Mouse (Mus musculus) intestine, embryonic 16.5 days (tissue): ENCODE results near the gene Tmed10. TPM values are rescaled to one million over a fixed set of nuclear protein-coding genes. Genes with fewer than 3 reads are reported as not detected.

Experiments used
- ATAC-seq: fragments of 200-750 bp; cut with Nextera tagmentation; 2 replicates; pipeline ENCODE4 v1.8.0; 2017; ENCODE audit warnings: moderate TSS enrichment, moderate library complexity
- H3K27ac ChIP-seq: fragments of 300-500 bp; sonication (generic); 2 replicates; pipeline ENCODE4 v1.5.1; 2014; ENCODE audit warnings: mild to moderate bottlenecking, low read length
- H3K27me3 ChIP-seq: fragments of 300-500 bp; sonication (generic); replicated peaks from 2 replicates; pipeline ENCODE4 v1.6.1; 2014; ENCODE audit warnings: low read length, control low read depth, mixed read lengths; ENCODE audit not compliant: control insufficient read depth, insufficient read depth
- H3K36me3 ChIP-seq: fragments of 300-500 bp; sonication (generic); 2 replicates; pipeline ENCODE4 v1.6.1; 2014; ENCODE audit warnings: low read length, control low read depth; ENCODE audit not compliant: control insufficient read depth, insufficient read depth
- H3K4me1 ChIP-seq: fragments of 300-500 bp; sonication (generic); 2 replicates; pipeline ENCODE4 v1.6.1; 2014; ENCODE audit warnings: low read length, control low read depth, mixed read lengths; ENCODE audit not compliant: control insufficient read depth, insufficient read depth
- H3K4me2 ChIP-seq: fragments of 300-500 bp; sonication (generic); 2 replicates; pipeline ENCODE4 v1.6.1; 2014; ENCODE audit warnings: low read depth, low read length, control low read depth
- H3K4me3 ChIP-seq: fragments of 300-500 bp; sonication (generic); 2 replicates; pipeline ENCODE4 v1.5.1; 2014; ENCODE audit warnings: mild to moderate bottlenecking, low read length
- H3K9ac ChIP-seq: fragments of 300-500 bp; sonication (generic); 2 replicates; pipeline ENCODE4 v1.6.1; 2014; ENCODE audit warnings: low read depth, low read length
- H3K9me3 ChIP-seq: fragments of 300-500 bp; sonication (generic); 2 replicates; pipeline ENCODE4 v1.6.1; 2016; ENCODE audit warnings: low read length, control low read depth; ENCODE audit not compliant: control insufficient read depth
- WGBS: fragments of 180-500 bp; shearing (Covaris S2); extraction: QIAGEN DNeasy Blood & Tissue Kit; methylation state at CpG from one replicate; pipeline ENCODE4 v1.1.7; 2014; 5-methylcytosine and 5-hydroxymethylcytosine counted together
- polyA plus RNA-seq: library from polyadenylated mRNA; unstranded; fragments of >200 nt; fragmentation: Nextera tagmentation; extraction: Ambion mirVana; gene quantifications from 2 replicates; pipeline ENCODE4 v1.2.1, GENCODE M21; 2015

Tmed10 gene
- 346 and 352 TPM in 2 replicates for polyA plus RNA-seq

DNA sequence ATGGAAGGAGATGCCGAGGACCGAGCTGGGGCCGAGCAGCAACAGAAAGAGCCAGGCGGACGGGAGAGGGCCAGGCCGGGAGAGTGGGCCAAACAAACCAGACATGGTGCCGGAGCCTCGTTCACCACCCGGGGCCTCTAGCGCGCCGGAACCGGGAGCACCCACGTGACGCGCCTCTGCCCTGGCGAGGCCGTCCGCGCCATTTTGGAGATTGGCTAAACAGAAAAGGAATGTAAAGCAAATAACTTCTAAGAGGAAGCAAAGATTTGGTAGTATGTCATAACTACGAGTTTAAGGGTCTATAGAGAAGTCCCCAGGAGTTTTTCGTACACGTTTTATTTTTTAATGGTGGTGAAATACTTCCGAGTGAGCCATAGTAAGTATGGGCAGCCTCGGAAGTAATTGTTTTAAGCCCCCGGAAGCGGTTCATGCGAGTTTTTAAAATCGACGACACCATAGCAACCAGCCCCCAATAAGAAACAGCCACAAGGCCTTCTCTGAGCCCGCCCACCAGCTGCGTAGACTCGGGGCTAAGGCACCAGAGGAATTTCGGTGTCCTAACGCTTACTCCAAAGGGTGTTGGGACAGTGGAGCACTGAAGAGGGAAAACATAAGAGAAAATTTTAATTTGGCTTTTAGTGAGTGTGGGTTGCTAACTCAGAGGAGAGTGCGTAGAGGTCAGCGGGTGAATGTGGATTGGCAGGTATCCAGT, at the start of gene Tmed10:
TSS of gene Tmed10 (minus strand) at position 287 of the 712 bp plus-strand sequence.
- ATAC-seq: peak; percentile 96
- H3K4me2 ChIP-seq: peak within 1 kb of the TSS; percentile 61
- H3K36me3 ChIP-seq: no peaks in the 10 kb centered on the region
- no peaks in the 10 kb centered on the region for H3K9me3 ChIP-seq
- peaks cover 13% of the 10 kb centered on the region for H3K4me1 ChIP-seq
- peak within 1 kb of the TSS; percentile 91 for H3K9ac ChIP-seq
- no peaks in the 10 kb centered on the region for H3K27me3 ChIP-seq
- H3K4me3 ChIP-seq: peak within 1 kb of the TSS; percentile 74
- WGBS: under 1% methylated on average over 37 of the region's 37 CpGs
- peak within 1 kb of the TSS; percentile 83 for H3K27ac ChIP-seq

DNA sequence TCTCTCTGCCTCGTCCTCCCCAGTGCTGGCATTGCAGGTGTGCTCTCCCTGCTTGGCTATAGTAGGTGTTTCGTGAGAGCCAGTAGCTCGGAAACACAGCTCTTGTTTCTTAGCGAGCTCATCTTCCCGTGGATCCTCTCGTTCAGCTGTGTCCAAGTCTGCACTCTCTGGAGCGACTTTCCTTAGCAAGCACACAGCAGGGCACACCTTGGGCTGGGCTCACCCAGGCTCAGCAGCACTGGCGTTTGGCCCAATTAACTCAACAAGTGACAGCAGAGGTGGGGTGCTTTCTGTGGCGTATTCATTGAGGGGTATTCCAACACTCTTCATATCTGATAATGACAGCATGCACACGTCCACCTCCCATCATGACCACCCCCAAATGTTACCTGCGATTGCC, 48.6 kb upstream of the Tmed10 start:
- Histone ChIP-seq H3K27ac (no peak overlapping the region), H3K4me1 (peaks cover 5% of the 10 kb centered on the region; the same call in 1 of the 2 replicates), H3K4me2 (no peak overlapping the region), H3K4me3 (no peak overlapping the region), H3K9ac (no peak overlapping the region), H3K36me3 (no peaks in the 10 kb centered on the region), H3K27me3 (no peaks in the 10 kb centered on the region), H3K9me3 (no peaks in the 10 kb centered on the region)
- WGBS: 78% methylated on average over 11 of the region's 11 CpGs
- ATAC-seq: no peak

DNA sequence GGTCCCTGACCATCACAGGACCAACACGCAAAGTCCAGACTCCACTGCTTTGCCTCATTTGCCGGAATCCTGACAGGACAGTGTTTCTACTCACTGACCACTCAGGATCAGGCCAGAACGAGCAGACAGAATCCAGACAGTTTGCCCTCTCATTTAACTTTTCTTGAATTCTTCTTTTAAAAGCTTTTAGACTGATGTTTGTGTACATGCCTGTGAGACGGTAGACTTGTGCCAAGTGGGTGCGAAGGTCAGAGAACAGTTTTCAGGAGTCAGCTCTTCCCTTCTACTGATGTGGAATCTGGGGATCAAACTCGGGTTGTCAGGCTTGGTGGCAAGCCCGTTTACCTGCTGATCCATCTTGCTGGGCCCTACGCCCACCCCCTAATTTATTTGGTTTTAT, 47.9 kb upstream of the Tmed10 start:
- no peak overlapping the region for H3K4me2 ChIP-seq
- ATAC-seq: no peak
- no peak overlapping the region for H3K4me3 ChIP-seq
- no peaks in the 10 kb centered on the region for H3K27me3 ChIP-seq
- no peak overlapping the region for H3K9ac ChIP-seq
- no peaks in the 10 kb centered on the region for H3K36me3 ChIP-seq
- H3K27ac ChIP-seq: no peak overlapping the region
- WGBS: 64% methylated on average over 8 of the region's 8 CpGs
- no peaks in the 10 kb centered on the region for H3K4me1 ChIP-seq
- H3K9me3 ChIP-seq: no peaks in the 10 kb centered on the region

DNA sequence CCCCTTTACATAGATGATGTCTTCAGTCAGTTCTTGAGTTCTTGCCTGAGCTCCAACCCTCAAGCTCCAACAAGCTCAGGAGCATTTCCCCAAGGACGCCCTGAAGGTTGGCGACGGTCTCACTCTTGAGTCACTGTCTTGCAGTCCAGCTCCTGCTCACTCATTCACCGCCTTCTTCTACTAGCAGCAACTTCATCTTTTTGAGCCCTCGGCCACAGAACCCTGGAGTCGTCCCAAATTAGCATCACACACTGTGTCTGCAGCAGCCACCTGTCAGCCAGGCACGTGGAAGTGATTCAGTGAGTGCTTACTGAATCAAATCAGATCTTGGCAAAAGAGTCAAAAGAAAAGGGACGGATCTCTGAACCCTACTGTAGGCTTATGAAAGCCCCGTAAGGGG, 46.3 kb upstream of the Tmed10 start:
- Histone ChIP-seq H3K27me3 (no peaks in the 10 kb centered on the region), H3K27ac (no peak overlapping the region), H3K9ac (no peak overlapping the region), H3K4me2 (no peak overlapping the region), H3K9me3 (no peaks in the 10 kb centered on the region), H3K4me3 (no peak overlapping the region), H3K4me1 (no peaks in the 10 kb centered on the region), H3K36me3 (no peaks in the 10 kb centered on the region)
- no peak for ATAC-seq
- 69% methylated on average over 9 of the region's 9 CpGs for WGBS

DNA sequence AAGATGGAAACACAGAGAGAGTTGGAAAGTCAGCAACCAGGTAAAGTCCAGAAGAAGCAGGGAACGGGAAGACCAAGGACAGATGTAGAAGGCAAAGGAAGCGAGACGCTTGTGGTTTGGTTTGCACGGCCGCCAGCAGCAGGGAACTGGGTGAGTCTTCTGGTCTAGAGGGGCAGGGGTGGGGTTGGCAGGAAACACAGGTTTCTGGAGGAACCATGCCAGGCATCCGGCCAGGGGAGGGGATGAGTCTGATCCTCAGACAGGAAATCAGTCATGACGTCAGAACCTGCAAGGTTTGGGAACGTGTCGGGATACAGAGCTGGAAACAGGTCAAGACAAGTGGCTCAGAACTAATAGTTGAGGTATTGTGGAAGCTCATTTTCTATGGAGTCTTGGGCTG, 43.2 kb upstream of the Tmed10 start:
- no peaks in the 10 kb centered on the region for H3K27me3 ChIP-seq
- H3K9ac ChIP-seq: no peak overlapping the region
- no peaks in the 10 kb centered on the region for H3K4me1 ChIP-seq
- H3K36me3 ChIP-seq: no peaks in the 10 kb centered on the region
- H3K9me3 ChIP-seq: no peaks in the 10 kb centered on the region
- H3K27ac ChIP-seq: no peak overlapping the region
- H3K4me2 ChIP-seq: no peak overlapping the region
- ATAC-seq: no peak
- 75% methylated on average over 9 of the region's 9 CpGs for WGBS
- no peak overlapping the region for H3K4me3 ChIP-seq

DNA sequence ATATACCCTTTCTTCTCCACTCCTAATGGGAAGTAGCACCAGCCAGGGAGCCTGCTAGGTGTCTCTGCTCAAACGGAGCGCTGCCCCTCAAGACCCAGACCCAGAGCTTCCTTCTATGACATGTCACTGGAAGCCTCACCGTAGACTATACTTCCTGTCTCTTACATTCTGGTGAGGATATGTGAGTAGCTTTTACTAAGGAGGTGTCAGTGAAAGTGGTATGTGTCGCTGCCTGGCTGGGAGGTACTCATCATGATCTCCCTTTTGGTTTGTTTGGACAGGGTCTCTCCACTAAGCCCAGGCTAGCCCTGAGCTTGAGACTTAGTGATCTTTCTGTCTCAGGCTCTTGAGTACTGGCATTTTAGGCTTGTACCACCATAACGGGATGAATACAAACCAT, 41.7 kb upstream of the Tmed10 start:
- no peaks in the 10 kb centered on the region for H3K36me3 ChIP-seq
- no peak overlapping the region for H3K4me2 ChIP-seq
- H3K9me3 ChIP-seq: no peaks in the 10 kb centered on the region
- ATAC-seq: no peak
- 85% methylated on average over 5 of the region's 5 CpGs for WGBS
- no peaks in the 10 kb centered on the region for H3K27me3 ChIP-seq
- no peak overlapping the region for H3K27ac ChIP-seq
- H3K9ac ChIP-seq: no peak overlapping the region
- no peak overlapping the region for H3K4me3 ChIP-seq
- no peaks in the 10 kb centered on the region for H3K4me1 ChIP-seq

DNA sequence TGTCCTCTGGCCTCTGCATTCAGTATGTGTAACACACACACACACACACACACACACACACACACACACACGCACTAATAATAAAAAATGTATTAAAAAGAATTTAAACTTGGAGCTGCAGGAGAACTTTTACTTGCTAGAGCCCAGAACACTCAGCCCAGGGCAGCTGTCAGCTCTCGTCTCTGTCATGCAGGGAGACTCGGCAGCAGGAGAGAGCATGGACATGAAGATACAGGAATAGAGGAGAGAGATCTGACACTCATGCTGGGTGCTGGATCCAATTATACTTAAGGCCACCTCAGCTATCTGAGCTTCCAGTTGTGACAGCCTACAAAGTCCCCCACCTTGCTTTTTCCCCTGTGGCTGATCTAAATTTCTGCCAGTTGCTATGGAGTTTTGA, 41.2 kb upstream of the Tmed10 start:
- WGBS: 86% methylated on average over 3 of the region's 3 CpGs

DNA sequence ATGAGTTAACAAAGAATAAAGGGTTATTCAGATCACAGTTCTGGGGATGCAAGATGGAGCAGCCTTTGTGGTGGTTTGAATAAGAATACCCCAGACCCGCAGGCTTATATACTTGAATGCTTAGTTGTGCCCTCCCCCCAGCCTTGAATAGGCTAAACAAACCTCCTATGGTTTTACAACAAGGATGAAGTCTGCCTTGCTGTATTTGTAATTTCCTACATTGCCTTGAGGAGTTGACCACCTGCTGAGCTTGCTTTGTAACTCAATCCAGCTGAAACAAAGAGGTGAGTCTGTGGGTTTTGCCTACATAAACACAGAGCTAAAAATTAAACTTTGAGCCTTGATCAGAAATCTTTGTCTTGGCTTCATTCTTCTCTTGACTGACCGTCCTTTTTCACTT, 36.5 kb upstream of the Tmed10 start:
- no peaks in the 10 kb centered on the region for H3K27me3 ChIP-seq
- no peak for ATAC-seq
- 78% methylated on average over 2 of the region's 2 CpGs for WGBS

More for the DNA sequence above, 41.2 kb upstream of the Tmed10 start:
- H3K27me3 ChIP-seq: no peaks in the 10 kb centered on the region
- no peak overlapping the region for H3K9ac ChIP-seq
- no peaks in the 10 kb centered on the region for H3K9me3 ChIP-seq
- H3K4me3 ChIP-seq: no peak overlapping the region
- H3K4me1 ChIP-seq: no peaks in the 10 kb centered on the region
- H3K36me3 ChIP-seq: no peaks in the 10 kb centered on the region
- H3K4me2 ChIP-seq: no peak overlapping the region
- no peak for ATAC-seq
- H3K27ac ChIP-seq: no peak overlapping the region

DNA sequence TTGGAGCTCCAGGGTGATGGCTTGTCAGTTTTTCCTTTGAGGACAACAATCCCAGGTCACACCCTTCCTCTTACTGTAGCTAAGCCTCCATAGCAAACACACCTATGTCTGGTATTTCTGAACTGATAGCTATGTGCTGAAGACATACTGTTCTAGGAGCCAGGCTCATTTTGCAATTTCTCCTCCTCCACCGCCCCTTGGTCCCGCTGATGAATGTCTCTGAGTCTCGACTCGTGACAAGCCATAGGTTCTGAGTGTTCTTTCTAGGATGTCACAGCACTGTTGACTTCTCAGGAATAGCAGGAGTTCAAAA, 23.3 kb upstream of the Tmed10 start:
- H3K27me3 ChIP-seq: no peaks in the 10 kb centered on the region
- H3K4me2 ChIP-seq: no peak overlapping the region
- no peaks in the 10 kb centered on the region for H3K36me3 ChIP-seq
- no peak overlapping the region for H3K4me3 ChIP-seq
- H3K9ac ChIP-seq: no peak overlapping the region
- ATAC-seq: peak; percentile 85
- 0 out of 2 replicates have a peak, but pooled peaks cover 7% of the 10 kb centered on the region for H3K4me1 ChIP-seq
- H3K9me3 ChIP-seq: no peaks in the 10 kb centered on the region
- WGBS: 59% methylated on average over 4 of the region's 4 CpGs
- H3K27ac ChIP-seq: peak overlapping the region; percentile 46; the same call in 1 of the 2 replicates

More for the DNA sequence above, 36.5 kb upstream of the Tmed10 start:
- no peak overlapping the region for H3K4me2 ChIP-seq
- no peak overlapping the region for H3K4me3 ChIP-seq
- H3K27ac ChIP-seq: no peak overlapping the region
- no peaks in the 10 kb centered on the region for H3K4me1 ChIP-seq
- no peaks in the 10 kb centered on the region; the same call in 1 of the 2 replicates for H3K9me3 ChIP-seq
- H3K9ac ChIP-seq: no peak overlapping the region
- H3K36me3 ChIP-seq: no peaks in the 10 kb centered on the region
